Comparison of ENCODE assay signal across 16 mouse cellular contexts in genomic region chr14:20893815-20894214, GRCm38 (mm10). TPM values are rescaled to one million over a fixed set of nuclear protein-coding genes. Genes with fewer than 3 reads are reported as not detected.
A peak's percentile ranks its signal among the peaks of the same experiment; 100 is the strongest.
DNase-seq lines count a peak whose midpoint lies in the region; ATAC-seq lines count a peak whose summit lies in the region.
"Had no signal": no experiment of that assay in that cellular context is flagged by ENCODE, and none has a peak within 500 bp of the region (broad histone marks: within the 10 kb centered on the region; RNA-seq: fewer than 3 reads in every experiment).

No protein-coding gene starts in this region.

- H3K27me3 ChIP-seq in megakaryocyte, embryonic 14.5 days (replicated peaks), result no peaks in the 10 kb centered on the region
- no peaks in the 10 kb centered on the region for H3K27me3 ChIP-seq in intestine, embryonic 15.5 days (replicated peaks)
- H3K27me3 ChIP-seq: embryonic facial prominence, embryonic 13.5 days; liver, embryonic 12.5 days; midbrain, embryonic 15.5 days had no signal

- peak overlapping the region; percentile 30 for H3K4me3 ChIP-seq in megakaryocyte, embryonic 14.5 days (replicated peaks)
- no peak overlapping the region for H3K4me3 ChIP-seq in intestine, embryonic 15.5 days (replicated peaks)
- H3K4me3 ChIP-seq: embryonic facial prominence, embryonic 13.5 days; liver, embryonic 12.5 days; midbrain, embryonic 15.5 days had no signal

- peaks cover 60% of the 10 kb centered on the region for H3K4me1 ChIP-seq in megakaryocyte, embryonic 14.5 days
- peaks cover 16% of the 10 kb centered on the region for H3K4me1 ChIP-seq in intestine, embryonic 15.5 days (replicated peaks)
- H3K4me1 ChIP-seq: midbrain, embryonic 15.5 days had no signal

- H3K9me3 ChIP-seq in megakaryocyte, embryonic 14.5 days, result no peaks in the 10 kb centered on the region
- no peaks in the 10 kb centered on the region for H3K9me3 ChIP-seq in intestine, embryonic 15.5 days
- H3K9me3 ChIP-seq: embryonic facial prominence, embryonic 13.5 days; liver, embryonic 12.5 days; midbrain, embryonic 15.5 days had no signal

- no peak overlapping the region for H3K4me2 ChIP-seq in intestine, embryonic 15.5 days (replicated peaks)
- H3K4me2 ChIP-seq: embryonic facial prominence, embryonic 13.5 days; hindbrain, embryonic 14.5 days; liver, embryonic 12.5 days; midbrain, embryonic 15.5 days had no signal

- ATAC-seq in megakaryocyte, adult 5-6 weeks (ENCODE audit: poor library complexity, severe bottlenecking), result no peak
- 0 out of 2 replicates have a peak, but pooled peaks have one; percentile 42 for ATAC-seq in intestine, embryonic 15.5 days
- ATAC-seq: liver, embryonic 12.5 days; midbrain, embryonic 15.5 days had no signal

- DNase-seq in heart, adult 11 months, result peak; percentile 92
- no peak for DNase-seq in heart, adult 8-10 months (ENCODE audit: low spot score)
- no peak for DNase-seq in adrenal gland, postnatal 4 days (ENCODE audit: low spot score in 2 of 2)
- no peak for DNase-seq in urinary bladder, postnatal 10 days (ENCODE audit: low spot score)
- no peak for DNase-seq in adrenal gland, adult (ENCODE audit: inconsistent age in 2 of 2, low spot score in 1 of 2)
- DNase-seq: adrenal gland, postnatal 36 days; cerebellum, adult 9-10 months; layer of hippocampus, adult 9-11 months; thymus, adult 2 months had no signal

- peak overlapping the region; percentile 60 for H3K27ac ChIP-seq in intestine, embryonic 15.5 days
- H3K27ac ChIP-seq: embryonic facial prominence, embryonic 13.5 days; hindbrain, embryonic 14.5 days; liver, embryonic 12.5 days; midbrain, embryonic 15.5 days had no signal

- 55% methylated on average over 4 of the region's 4 CpGs for WGBS in intestine, embryonic 15.5 days

- H3K36me3 ChIP-seq in megakaryocyte, embryonic 14.5 days (replicated peaks; ENCODE audit: low read length), result no peaks in the 10 kb centered on the region
- no peaks in the 10 kb centered on the region for H3K36me3 ChIP-seq in intestine, embryonic 15.5 days
- H3K36me3 ChIP-seq: embryonic facial prominence, embryonic 13.5 days; liver, embryonic 12.5 days; midbrain, embryonic 15.5 days had no signal

- H3K9ac ChIP-seq in intestine, embryonic 15.5 days, result no peak overlapping the region
- H3K9ac ChIP-seq: embryonic facial prominence, embryonic 13.5 days; hindbrain, embryonic 14.5 days; liver, embryonic 12.5 days; midbrain, embryonic 15.5 days had no signal

RNA-seq across cellular contexts. Expression of gene Vcl, which starts 35.4 kb away (rescaled TPM):
- 100 to 1,000 TPM in 3 of 4 experiments, 10 to 100 TPM in 1; 91.8 to 108 (median 105) TPM for total RNA-seq in heart, adult 8-10 months (2022)
- 76.3 and 106 TPM in 2 replicates for polyA plus RNA-seq in megakaryocyte, embryonic 14.5 days (2012; ENCODE audit: insufficient read depth, low replicate concordance)
- total RNA-seq in megakaryocyte, adult 5-6 weeks (2015), result 149 and 152 TPM in 2 replicates
- 117 and 128 TPM in 2 replicates for total RNA-seq in megakaryocyte, adult 5-6 weeks (2017)
- 56.9 and 59.2 TPM in 2 replicates for polyA plus RNA-seq in intestine, embryonic 15.5 days (2015; fragmentation: Nextera tagmentation; extraction: Ambion mirVana)
- total RNA-seq in adrenal gland, postnatal 4 days (2021), result 10 to 100 TPM; 86.9 to 90.2 TPM

RNA-seq across cellular contexts. Expression of gene Plau, which starts 57.4 kb away (rescaled TPM):
- 1 to 10 TPM; 4.9 to 7.7 (median 5.6) TPM for total RNA-seq in heart, adult 8-10 months (2022)
- 0.35 TPM in 1 of 2 replicates, not detected in the other for polyA plus RNA-seq in megakaryocyte, embryonic 14.5 days (2012; ENCODE audit: insufficient read depth, low replicate concordance)
- 7.0 and 9.5 TPM in 2 replicates for total RNA-seq in megakaryocyte, adult 5-6 weeks (2015)
- 16.8 and 17.1 TPM in 2 replicates for total RNA-seq in megakaryocyte, adult 5-6 weeks (2017)
- 2.5 and 2.9 TPM in 2 replicates for polyA plus RNA-seq in intestine, embryonic 15.5 days (2015; fragmentation: Nextera tagmentation; extraction: Ambion mirVana)
- total RNA-seq in adrenal gland, postnatal 4 days (2021), result 10 to 100 TPM; 19.8 to 36.6 TPM
